Mouse (Mus musculus) MEL (cell line): ENCODE results near the gene Zfp281. TPM values are rescaled to one million over a fixed set of nuclear protein-coding genes. Genes with fewer than 3 reads are reported as not detected.
A peak's percentile ranks its signal among the peaks of the same experiment; 100 is the strongest.

Experiments used
- DNase-seq: peaks from one replicate; pipeline ENCODE4 v3.0.0; 2011; ENCODE audit warnings: low read depth, low spot score
- H3K27ac ChIP-seq: 2 replicates; pipeline ENCODE4 v1.5.1; 2012; ENCODE audit warnings: low read depth, mild to moderate bottlenecking, control low read depth, low read length, moderate library complexity; ENCODE audit not compliant: control insufficient read depth
- H3K27me3 ChIP-seq, 2 experiments: fragments of 150-350 bp in 1 of 2; sonication (generic) in 1 of 2; 2 replicates each; pipeline ENCODE4 v1.6.1; 2012; ENCODE audit warnings: low read length in 2 of 2, mild to moderate bottlenecking in 2 of 2, improper control_type of control experiment in 1 of 2, moderate library complexity in 1 of 2; ENCODE audit not compliant: insufficient read depth in 2 of 2, control insufficient read depth in 1 of 2
- H3K36me3 ChIP-seq, 2 experiments: 2 replicates each; pipeline ENCODE4 v1.6.1; 2012 to 2014; ENCODE audit warnings: low read length in 2 of 2, improper control_type of control experiment in 1 of 2, inconsistent platforms in 1 of 2, mild to moderate bottlenecking in 1 of 2; ENCODE audit not compliant: insufficient read depth in 2 of 2, control insufficient read depth in 1 of 2
- H3K4me1 ChIP-seq, 2 experiments: fragments of 150-350 bp in 1 of 2; sonication (generic) in 1 of 2; 2 replicates each; pipeline ENCODE4 v1.6.1; 2012; ENCODE audit warnings: low read length in 2 of 2, improper control_type of control experiment in 1 of 2, mild to moderate bottlenecking in 1 of 2; ENCODE audit not compliant: insufficient read depth in 2 of 2, control insufficient read depth in 1 of 2
- H3K4me3 ChIP-seq, 2 experiments: fragments of 150-350 bp in 1 of 2; sonication (generic) in 1 of 2; 2 replicates each; pipeline ENCODE4 v1.5.1; 2012; ENCODE audit warnings: low read depth in 2 of 2, low read length in 2 of 2, mild to moderate bottlenecking in 2 of 2, moderate library complexity in 2 of 2, control low read depth in 1 of 2, improper control_type of control experiment in 1 of 2; ENCODE audit not compliant: control insufficient read depth in 1 of 2, insufficient read depth in 1 of 2
- H3K79me2 ChIP-seq: 2 replicates; pipeline ENCODE4 v1.6.1; 2012; ENCODE audit warnings: mild to moderate bottlenecking, low read length, moderate library complexity; ENCODE audit not compliant: control insufficient read depth, poor library complexity, insufficient read depth
- H3K9ac ChIP-seq: 2 replicates; pipeline ENCODE4 v1.6.1; 2012; ENCODE audit warnings: low read depth, mild to moderate bottlenecking, control low read depth, low read length, moderate library complexity; ENCODE audit not compliant: control insufficient read depth, poor library complexity, severe bottlenecking
- H3K9me3 ChIP-seq: fragments of 150-350 bp; sonication (generic); replicated peaks from 2 replicates; pipeline ENCODE4 v1.6.1; 2012; ENCODE audit warnings: mild to moderate bottlenecking, low read length, improper control_type of control experiment, moderate library complexity; ENCODE audit not compliant: insufficient read depth
- BHLHE40 ChIP-seq: IDR thresholded peaks from 2 replicates; pipeline ENCODE4 v1.6.1; 2012; ENCODE audit warnings: low read depth, mild to moderate bottlenecking, inconsistent platforms, low read length, improper control_type of control experiment, borderline replicate concordance
- CHD2 ChIP-seq: IDR thresholded peaks from 2 replicates; pipeline ENCODE4 v1.6.1; 2011; ENCODE audit warnings: low read length, improper control_type of control experiment
- E2F4 ChIP-seq: IDR thresholded peaks from 2 replicates; pipeline ENCODE4 v1.6.1; 2011; ENCODE audit warnings: low read depth, low read length, improper control_type of control experiment, borderline replicate concordance
- ETS1 ChIP-seq: IDR thresholded peaks from 2 replicates; pipeline ENCODE4 v1.6.1; 2012; ENCODE audit warnings: low read depth, mild to moderate bottlenecking, inconsistent platforms, low read length, improper control_type of control experiment, moderate library complexity
- HCFC1 ChIP-seq: IDR thresholded peaks from 2 replicates; pipeline ENCODE4 v1.6.1; 2012; ENCODE audit warnings: low read depth, mild to moderate bottlenecking, inconsistent platforms, low read length, improper control_type of control experiment, moderate library complexity
- JUND ChIP-seq: IDR thresholded peaks from 2 replicates; pipeline ENCODE4 v1.6.1; 2011; ENCODE audit warnings: low read depth, mild to moderate bottlenecking, improper control_type of control experiment, low read length
- MAFK ChIP-seq: IDR thresholded peaks from 2 replicates; pipeline ENCODE4 v1.6.1; 2011; ENCODE audit warnings: low read depth, mild to moderate bottlenecking, low read length, improper control_type of control experiment, borderline replicate concordance
- MAX ChIP-seq: IDR thresholded peaks from 2 replicates; pipeline ENCODE4 v1.6.1; 2011; ENCODE audit warnings: low read length, improper control_type of control experiment
- MEF2A ChIP-seq: IDR thresholded peaks from 2 replicates; pipeline ENCODE4 v1.6.1; 2014; ENCODE audit warnings: low read depth, mild to moderate bottlenecking, inconsistent platforms, low read length, improper control_type of control experiment; ENCODE audit not compliant: poor library complexity, insufficient replicate concordance, severe bottlenecking; ENCODE audit errors: extremely low read depth
- MXI1 ChIP-seq: IDR thresholded peaks from 2 replicates; pipeline ENCODE4 v1.6.1; 2011; ENCODE audit warnings: mild to moderate bottlenecking, low read depth, low read length, improper control_type of control experiment
- MYB ChIP-seq: IDR thresholded peaks from 2 replicates; pipeline ENCODE4 v1.6.1; 2011; ENCODE audit warnings: mild to moderate bottlenecking, low read depth, low read length, improper control_type of control experiment
- NRF1 ChIP-seq: IDR thresholded peaks from 2 replicates; pipeline ENCODE4 v1.6.1; 2014; ENCODE audit warnings: low read depth, mild to moderate bottlenecking, inconsistent platforms, low read length, improper control_type of control experiment, moderate library complexity; ENCODE audit not compliant: poor library complexity, insufficient read depth, severe bottlenecking
- POLR2AphosphoS2 ChIP-seq: IDR thresholded peaks from 2 replicates; pipeline ENCODE4 v1.6.1; 2011; ENCODE audit warnings: low read length, improper control_type of control experiment
- POLR2AphosphoS5 ChIP-seq: IDR thresholded peaks from 2 replicates; pipeline ENCODE4 v1.6.1; 2012; ENCODE audit warnings: low read depth, borderline replicate concordance, mild to moderate bottlenecking, inconsistent platforms, low read length, moderate library complexity, mixed read lengths
- RAD21 ChIP-seq: IDR thresholded peaks from 2 replicates; pipeline ENCODE4 v1.6.1; 2011; ENCODE audit warnings: mild to moderate bottlenecking, low read depth, low read length, improper control_type of control experiment
- RCOR1 ChIP-seq: IDR thresholded peaks from 2 replicates; pipeline ENCODE4 v1.6.1; 2012; ENCODE audit warnings: low read depth, mild to moderate bottlenecking, inconsistent platforms, low read length, improper control_type of control experiment
- SMC3 ChIP-seq: IDR thresholded peaks from 2 replicates; pipeline ENCODE4 v1.6.1; 2011; ENCODE audit warnings: low read depth, low read length, improper control_type of control experiment
- TAL1 ChIP-seq: IDR thresholded peaks from 2 replicates; pipeline ENCODE4 v1.6.1; 2012; ENCODE audit warnings: mild to moderate bottlenecking, inconsistent platforms, low read length, moderate library complexity, mixed read lengths
- USF1 ChIP-seq: IDR thresholded peaks from 2 replicates; pipeline ENCODE4 v1.6.1; 2014; ENCODE audit warnings: low read depth, mild to moderate bottlenecking, inconsistent platforms, low read length, improper control_type of control experiment, moderate library complexity
- ZMIZ1 ChIP-seq: IDR thresholded peaks from 2 replicates; pipeline ENCODE4 v1.6.1; 2012; ENCODE audit warnings: low read depth, mild to moderate bottlenecking, inconsistent platforms, low read length, improper control_type of control experiment, moderate library complexity
- polyA plus RNA-seq, 2 experiments: library from polyadenylated mRNA; stranded (reverse) in 1 of 2; unstranded in 1 of 2; fragments of >175 nt in 1 of 2; fragments of >200 nt in 1 of 2; gene quantifications; 2 replicates each; pipeline versions ENCODE4 v1.2.1 to v1.2.4; 2012; ENCODE audit warnings: low replicate concordance in 2 of 2, low read depth in 1 of 2; ENCODE audit not compliant: insufficient read length in 2 of 2, insufficient read depth in 1 of 2, missing spikeins in 1 of 2
- total RNA-seq: library from RNA; depleted of rRNA; stranded (reverse); fragments of 300-350 nt; gene quantifications from 2 replicates; pipeline ENCODE4 v1.2.3, GENCODE M21; 2012

The Zfp281 gene
- total and polyA plus RNA-seq, 3 experiments = 10.5 to 12.4 TPM; not detected in 1

DNA sequence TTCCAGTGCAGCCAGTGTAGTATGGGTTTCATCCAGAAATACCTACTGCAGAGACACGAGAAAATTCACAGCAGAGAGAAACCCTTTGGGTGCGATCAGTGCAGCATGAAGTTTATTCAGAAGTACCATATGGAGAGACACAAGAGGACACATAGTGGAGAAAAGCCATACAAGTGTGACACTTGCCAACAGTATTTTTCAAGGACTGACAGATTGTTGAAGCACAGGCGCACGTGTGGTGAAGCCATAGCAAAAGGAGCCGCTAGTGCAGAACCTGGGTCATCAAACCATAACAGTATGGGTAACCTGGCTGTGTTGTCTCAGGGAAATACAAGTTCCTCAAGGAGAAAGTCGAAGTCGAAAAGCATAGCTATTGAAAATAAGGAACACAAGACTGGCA lies 1.4 kb downstream of the Zfp281 start (continued):
- TF ChIP-seq BHLHE40 = no peak
- TF ChIP-seq, all 39 proteins: peak for 0

- Histone ChIP-seq H3K36me3 (peaks cover 0 to 42% of the 10 kb centered on the region in 2 experiments; a peak in 3 of 4 replicates), H3K4me3 (no peak overlapping the region), H3K27ac (no peak overlapping the region), H3K27me3 (no peaks in the 10 kb centered on the region), H3K9ac (no peak overlapping the region), H3K4me1 (peaks cover 12 to 19% of the 10 kb centered on the region in 2 experiments; a peak in 3 of 4 replicates), H3K9me3 (no peaks in the 10 kb centered on the region), H3K79me2 (peaks cover 42% of the 10 kb centered on the region)
- DNase-seq = no peak
- TF ChIP-seq SMC3 (no peak), HCFC1 (no peak), TAL1 (no peak), CHD2 (no peak), JUND (no peak), MXI1 (no peak), ZMIZ1 (no peak), MAFK (no peak), MAX (no peak), RAD21 (no peak), NRF1 (no peak), ETS1 (no peak), MEF2A (no peak), RCOR1 (no peak), E2F4 (no peak), USF1 (no peak), MYB (no peak)
These were observed 2.1 kb downstream of the Zfp281 start for GRCm38 (mm10) chr1:136626756-136627155.

DNA sequence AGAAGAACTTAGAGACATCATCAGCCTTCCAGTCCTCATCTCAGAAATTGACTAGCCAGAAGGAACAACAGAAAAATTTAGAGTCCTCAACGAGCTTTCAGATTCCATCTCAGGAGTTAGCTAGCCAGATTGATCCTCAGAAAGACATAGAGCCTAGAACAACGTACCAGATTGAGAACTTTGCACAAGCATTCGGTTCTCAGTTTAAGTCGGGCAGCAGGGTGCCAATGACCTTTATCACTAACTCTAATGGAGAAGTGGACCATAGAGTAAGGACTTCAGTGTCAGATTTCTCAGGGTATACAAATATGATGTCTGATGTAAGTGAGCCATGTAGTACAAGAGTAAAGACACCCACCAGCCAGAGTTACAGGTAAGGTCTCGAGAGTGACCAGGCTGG lies 2.9 kb downstream of the Zfp281 start:
- TF ChIP-seq POLR2AphosphoS2 (no peak), POLR2AphosphoS5 (no peak)
- TF ChIP-seq, all 39 proteins: peak for 0
- Histone ChIP-seq H3K9ac (no peak overlapping the region), H3K27me3 (no peaks in the 10 kb centered on the region), H3K27ac (no peak overlapping the region), H3K9me3 (no peaks in the 10 kb centered on the region), H3K79me2 (peaks cover 42% of the 10 kb centered on the region), H3K4me1 (peaks cover 12 to 19% of the 10 kb centered on the region in 2 experiments; a peak in 3 of 4 replicates), H3K36me3 (peaks cover 0 to 46% of the 10 kb centered on the region in 2 experiments; a peak in 3 of 4 replicates), H3K4me3 (peak overlapping the region in 1 of 2 experiments; percentile 16; a peak in 1 of 4 replicates)
- DNase-seq = no peak
